Mouse (Mus musculus) thymus, adult 2 months (tissue): ENCODE measurements at regions not wholly inside any gene's neighbourhood (a gene's known extent, or its start where the extent isn't known, plus 50 kb on each side); places are given as distances from the start of the nearest gene placed in this dataset.

Experiments
- CTCF ChIP-seq: fragments of 200-500 bp; IDR thresholded peaks from 2 replicates; pipeline ENCODE4 v1.5.1; 2012; ENCODE audit warnings: mild to moderate bottlenecking, control low read depth, low read length, moderate library complexity, borderline replicate concordance; ENCODE audit not compliant: control insufficient read depth, poor library complexity, insufficient read depth; ENCODE audit errors: extremely low read depth
- POLR2A ChIP-seq: fragments of 200-500 bp; IDR thresholded peaks from 2 replicates; pipeline ENCODE4 v1.6.1; 2012; ENCODE audit warnings: mild to moderate bottlenecking, low read length, control low read depth, moderate library complexity; ENCODE audit not compliant: control insufficient read depth, poor library complexity, insufficient read depth; ENCODE audit errors: extremely low read depth

GRCm38 (mm10) chr16:29775879-29776278, 196.7 kb downstream of the Opa1 start:
- TF ChIP-seq CTCF, result no peak
- no peak for TF ChIP-seq POLR2A
